Mouse (Mus musculus): ENCODE results near the gene Poc5. TPM values are rescaled to one million over a fixed set of nuclear protein-coding genes. Genes with fewer than 3 reads are reported as not detected.

Poc5 gene
- total RNA-seq, 2 experiments from 2014 or later = 11.9 to 16.7 TPM

- peak; percentile 94 for DNase-seq
These were observed 43.6 kb downstream of the Poc5 start for GRCm38 (mm10) chr13:96431595-96432156.

DNA sequence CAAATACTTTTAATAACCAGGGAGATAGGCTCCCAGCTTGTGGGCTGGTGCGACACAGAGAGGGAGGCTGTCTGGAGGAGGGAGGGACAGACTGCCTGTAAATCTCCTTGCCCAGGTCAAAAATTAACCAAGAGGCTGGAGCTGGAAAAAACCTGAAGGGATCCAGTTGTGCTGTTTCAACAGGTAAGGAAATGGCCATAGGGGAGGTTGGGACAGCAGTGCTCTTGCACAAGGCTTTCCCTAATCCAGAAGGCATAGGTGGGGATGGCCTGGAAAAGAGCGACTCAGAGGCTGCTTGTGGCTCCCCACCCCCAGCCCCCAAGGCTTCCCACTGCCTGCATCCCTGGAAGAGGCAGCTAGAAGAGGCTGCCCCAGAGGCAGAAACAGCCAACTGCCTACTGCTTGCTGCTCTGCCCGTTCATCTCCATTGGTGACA is 44.3 kb downstream of the Poc5 start:
- DNase-seq = peak; percentile 39

DNA sequence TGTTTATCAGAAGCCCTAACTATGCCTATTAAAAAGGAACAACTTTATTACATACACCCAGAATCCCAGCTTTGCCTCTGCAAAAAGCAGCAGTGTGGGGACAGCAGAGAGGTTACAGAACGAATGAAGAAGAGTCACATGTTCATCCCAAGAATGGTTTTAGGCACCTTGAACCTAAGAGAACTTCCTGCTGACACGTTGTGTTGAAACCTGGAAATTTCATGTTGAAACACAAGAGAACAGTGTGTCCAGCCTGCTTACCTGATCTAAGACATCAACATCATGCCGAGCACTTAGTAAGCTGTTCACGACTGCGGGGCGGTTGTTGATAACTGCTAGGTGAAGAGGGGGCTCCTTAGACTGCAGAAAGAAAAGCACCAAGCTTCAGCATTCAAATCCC is 44.9 kb downstream of the Poc5 start:
- DNase-seq = no peak

DNA sequence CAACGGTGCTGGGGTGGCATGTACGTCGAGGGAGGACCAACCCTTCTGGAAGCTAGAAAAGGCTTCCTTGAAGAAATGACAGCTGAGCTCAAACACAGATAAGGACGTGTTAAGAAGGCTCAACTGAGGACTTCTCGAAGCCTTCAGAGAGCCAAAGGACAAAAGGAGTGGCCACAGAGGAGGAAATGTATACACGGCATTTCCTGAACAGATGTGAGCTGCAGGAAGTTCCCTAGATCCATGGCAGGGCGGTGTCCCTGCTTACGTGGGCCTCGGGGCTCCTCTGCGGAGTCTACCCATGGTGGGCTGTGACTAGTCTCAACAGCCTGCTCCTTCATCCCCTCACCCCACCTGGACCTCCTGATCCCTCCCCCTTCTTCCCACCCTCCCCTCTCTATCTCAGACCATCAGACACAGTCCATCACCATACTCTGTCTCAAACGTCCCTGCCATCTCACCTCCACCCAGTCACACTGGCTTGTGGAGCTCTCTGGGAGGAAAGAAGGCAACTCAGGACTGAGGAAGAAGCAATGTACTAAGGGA is 45.6 kb downstream of the Poc5 start:
- DNase-seq = no peak

- DNase-seq = peak; percentile 25
These were observed 46.8 kb downstream of the Poc5 start for GRCm38 (mm10) chr13:96434899-96435331.

- peak; percentile 54 for DNase-seq
These were observed 47.7 kb downstream of the Poc5 start for GRCm38 (mm10) chr13:96435793-96436192.

GRCm38 (mm10) chr13:96436921-96437320 is 48.8 kb downstream of the Poc5 start:
- DNase-seq = no peak

- no peak for DNase-seq
These were observed 52.3 kb downstream of the Poc5 start for GRCm38 (mm10) chr13:96440436-96440835.

DNA sequence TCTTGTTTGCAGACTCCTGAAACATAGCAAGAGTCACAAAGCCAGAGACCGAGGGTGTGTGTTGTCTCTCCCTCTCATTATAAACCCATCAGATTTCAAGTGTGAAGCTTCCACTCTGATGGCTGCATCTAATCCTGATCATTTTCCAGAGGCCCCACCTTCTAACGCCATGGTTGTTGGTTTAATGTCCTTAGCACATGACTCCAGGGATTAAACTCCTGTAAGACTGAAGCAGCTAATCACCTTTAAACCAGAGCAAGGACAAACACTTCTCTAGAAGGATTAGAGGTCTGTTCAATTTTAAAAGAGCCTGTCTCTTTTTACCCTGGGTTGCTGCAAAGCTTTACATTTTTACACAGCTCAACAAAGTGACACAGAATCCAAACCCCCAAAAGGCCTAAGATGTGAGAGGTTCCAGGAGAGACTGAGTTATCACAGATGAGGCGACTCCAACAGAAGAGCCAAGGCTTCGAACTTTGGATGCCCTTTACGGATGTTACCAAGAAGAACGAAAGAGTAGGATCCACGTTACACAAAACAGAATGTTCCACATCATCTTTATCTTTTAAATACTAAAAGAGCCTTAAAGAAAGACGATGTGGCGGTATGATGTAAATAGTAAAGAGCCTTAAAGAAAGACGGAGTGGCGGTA is 62.2 kb downstream of the Poc5 start:
- DNase-seq = no peak

DNA sequence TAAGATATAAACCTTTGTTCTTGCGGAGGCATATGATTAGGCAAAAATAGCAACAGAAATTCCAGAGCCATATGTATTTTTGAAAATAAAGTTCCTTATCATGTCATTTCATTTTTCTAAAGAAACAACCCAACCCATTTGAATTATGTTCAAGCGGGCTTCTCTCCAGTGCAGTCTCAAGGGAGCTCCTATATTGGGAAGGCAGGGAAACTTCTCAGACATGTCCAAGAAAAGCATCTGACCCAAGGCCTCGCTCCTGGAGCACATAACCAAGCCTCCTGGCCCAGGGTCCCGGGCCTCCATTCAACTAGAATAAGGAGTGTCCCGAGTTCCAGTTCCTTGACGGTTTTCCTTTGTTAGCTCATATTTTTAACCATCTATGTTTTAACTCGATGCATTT is 62.8 kb downstream of the Poc5 start:
- peak; percentile 59 for DNase-seq

DNA sequence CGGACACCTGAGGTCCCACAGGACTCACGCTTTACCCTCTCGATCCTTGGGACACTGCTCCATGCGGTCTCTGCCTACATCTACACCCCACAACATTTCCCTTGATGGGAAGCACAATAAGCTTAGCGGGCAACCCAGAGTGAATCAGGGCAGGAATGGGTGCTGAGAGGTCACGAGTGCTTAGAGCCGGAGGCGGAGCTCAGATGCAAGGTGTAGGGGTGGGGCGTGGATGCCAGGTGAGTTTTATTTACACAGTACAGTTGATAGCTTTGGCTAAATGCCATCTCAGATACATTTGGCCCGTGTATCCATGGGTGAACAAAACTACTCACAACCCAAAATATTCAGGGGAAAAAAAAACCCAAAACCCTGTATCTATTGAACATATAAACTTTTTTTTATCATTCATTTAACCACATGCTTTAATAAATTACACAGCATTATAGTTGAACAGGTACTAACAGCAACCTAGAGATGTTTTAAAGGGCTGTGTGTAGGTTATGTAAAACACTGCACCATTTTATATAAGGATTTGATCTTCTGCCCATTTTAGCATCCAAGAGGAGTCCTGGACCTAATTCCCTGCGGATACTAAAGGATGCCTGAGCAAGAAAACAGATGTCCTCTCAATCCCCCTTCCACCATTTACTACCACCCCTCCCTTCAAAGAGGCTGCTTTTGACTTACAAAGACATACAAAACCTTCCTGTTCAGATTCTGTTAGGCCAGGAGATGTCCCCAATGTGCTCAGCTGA is 63.5 kb downstream of the Poc5 start:
- no peak for DNase-seq

DNA sequence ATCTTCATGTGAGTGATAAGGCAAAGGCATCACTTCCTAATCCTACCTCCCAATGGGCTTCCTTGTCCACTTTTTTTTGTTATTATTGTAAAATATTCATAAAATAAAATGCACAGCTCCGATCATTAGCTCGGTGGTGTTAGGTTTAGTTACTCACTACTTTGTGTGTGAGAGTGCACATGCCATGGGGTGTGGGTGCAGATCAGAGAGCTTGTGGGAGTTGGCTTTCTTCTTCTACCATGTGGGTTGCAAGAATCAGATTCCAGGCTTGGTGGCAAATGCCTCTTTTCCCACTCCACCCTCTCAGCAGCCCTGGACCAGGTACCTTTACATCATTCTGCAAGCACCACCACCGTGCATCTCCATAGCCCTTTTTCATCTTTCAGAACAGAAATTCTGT is 64.5 kb downstream of the Poc5 start:
- DNase-seq = no peak

DNA sequence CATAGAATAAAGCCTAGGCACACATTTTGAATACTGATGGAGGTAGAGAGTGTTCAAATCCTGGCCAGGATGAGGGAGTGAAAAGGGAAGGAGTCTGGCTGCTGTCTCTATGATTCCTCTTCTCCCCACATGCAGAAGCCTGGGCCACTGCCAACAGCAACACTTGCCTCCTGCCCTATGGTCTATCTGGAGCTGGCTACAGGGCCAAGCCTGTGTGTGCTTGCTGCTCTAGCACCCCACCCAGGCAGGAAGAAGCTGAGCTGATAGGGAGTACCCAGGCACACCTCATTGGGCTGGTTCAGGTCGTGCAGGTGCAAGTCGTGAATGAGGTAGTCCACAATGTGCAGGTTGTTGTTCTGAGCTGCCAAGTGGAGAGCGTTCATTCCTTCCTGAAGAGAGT is 66.2 kb downstream of the Poc5 start:
- peak; percentile 56 for DNase-seq

GRCm38 (mm10) chr13:96457566-96457965 is 69.5 kb downstream of the Poc5 start:
- DNase-seq = no peak

DNA sequence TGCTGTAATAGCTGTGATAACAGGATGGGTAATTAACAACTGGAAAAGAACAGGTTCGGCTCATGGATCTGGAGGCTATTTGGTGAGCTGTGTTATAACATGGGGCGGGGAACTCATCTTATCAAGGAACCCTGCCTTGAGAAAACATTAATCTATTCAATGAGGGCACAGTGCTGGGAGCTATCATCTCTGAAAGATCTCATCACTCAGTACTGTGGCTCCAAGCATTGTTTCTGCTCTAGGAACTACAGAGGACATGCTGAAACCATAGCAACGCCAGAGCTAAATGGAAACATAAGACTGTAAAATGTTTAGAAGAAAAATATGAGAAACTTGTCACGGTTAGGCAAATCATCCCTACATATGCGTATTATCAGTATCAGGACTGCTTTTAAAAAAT is 69.9 kb downstream of the Poc5 start:
- no peak for DNase-seq

GRCm38 (mm10) chr13:96458606-96459005 is 70.5 kb downstream of the Poc5 start:
- no peak for DNase-seq

- no peak for DNase-seq
These were observed 74.5 kb downstream of the Poc5 start for GRCm38 (mm10) chr13:96462644-96463043.

DNA sequence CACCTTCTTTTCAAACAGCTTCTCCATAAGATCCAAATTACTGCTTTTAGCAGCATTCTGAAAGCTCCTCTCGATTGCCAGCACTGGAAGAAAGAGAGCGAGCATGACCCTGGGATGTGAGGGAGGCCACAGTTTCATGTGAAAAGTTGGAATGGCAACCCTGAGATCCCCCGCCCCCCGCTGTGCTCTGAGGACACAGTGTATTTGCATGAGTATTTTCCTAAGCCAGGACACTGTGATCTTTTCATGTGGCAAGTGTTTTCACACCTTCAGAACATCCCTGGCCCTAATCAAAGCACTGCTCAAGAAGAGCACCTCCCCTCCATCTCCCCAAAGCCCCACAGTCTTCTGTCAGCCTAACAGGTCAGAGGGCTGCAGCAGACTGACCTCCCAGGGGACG is 77.2 kb downstream of the Poc5 start:
- DNase-seq = peak; percentile 18

Small RNA genes within 50 kb of the gene (microRNA-seq; reads per million reads assigned to microRNA genes)
- gene Gm25213 = not detected

Other genes starting within 250 kb of the Poc5 start
- gene Ankdd1b, start 82.9 kb downstream of the Poc5 start, total RNA-seq (2021) = 1 to 10 TPM; 1.2 TPM
- gene Gm17622, start 102.4 kb downstream of the Poc5 start, total RNA-seq (2021) = not detected
- 10 to 100 TPM; 26.1 to 29.8 TPM for gene Polk, start 154.3 kb downstream of the Poc5 start, total RNA-seq (2021)
- 10 to 100 TPM; 57.2 to 76.6 TPM for gene Col4a3bp, start 154.3 kb downstream of the Poc5 start, total RNA-seq (2021)